Mouse (Mus musculus): ENCODE measurements around the gene Rfk. TPM values are rescaled to one million over a fixed set of nuclear protein-coding genes. Genes with fewer than 3 reads are reported as not detected.

The Rfk gene
- polyA plus RNA-seq, 1 experiment from 2014 or later: 94.3 TPM

DNA sequence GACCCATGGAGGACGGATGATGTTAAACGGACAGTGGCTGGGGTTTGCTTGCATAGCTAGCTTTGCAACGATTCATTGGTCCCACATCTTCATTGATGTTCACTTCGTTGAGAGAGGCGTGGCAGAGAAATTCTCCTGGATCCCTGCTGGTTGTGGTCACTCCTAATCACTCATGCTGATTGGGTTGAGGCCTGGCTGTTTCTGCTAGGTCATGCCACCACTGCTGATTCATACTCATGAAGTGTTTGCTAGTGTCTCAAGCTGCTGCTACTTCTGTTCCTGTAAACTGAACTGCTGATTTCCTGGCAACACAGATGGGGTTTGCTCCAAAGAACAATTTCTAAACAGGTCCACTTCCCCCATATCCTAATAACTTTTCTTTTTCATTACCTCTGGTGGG is 13.0 kb downstream of the Rfk start:
- ATAC-seq (replicated peaks; ENCODE audit: insufficient number of reproducible peaks, low FRiP score, low TSS enrichment, low read depth) (no peak), DNase-seq (ENCODE audit: low spot score) (no peak)

DNA sequence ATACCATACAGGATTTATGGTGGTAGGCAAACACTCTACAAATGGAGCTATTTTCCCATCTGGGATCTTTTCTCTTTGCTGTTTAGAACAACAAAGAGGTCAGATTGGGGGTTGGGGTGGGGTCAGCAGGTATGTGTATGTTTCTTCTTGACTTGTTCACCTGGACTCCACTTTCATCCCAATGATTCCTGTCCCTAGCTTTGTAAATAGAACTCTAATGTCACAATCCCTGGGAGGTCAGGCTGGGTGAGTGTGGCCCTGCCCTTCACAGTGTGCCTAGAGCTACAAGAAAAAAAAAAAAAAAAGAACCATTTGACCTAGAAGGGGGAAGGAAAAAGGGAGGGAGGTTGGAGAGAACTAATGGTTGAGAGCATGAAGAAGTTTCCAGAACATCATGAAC is 14.7 kb downstream of the Rfk start:
- H3K9ac ChIP-seq (replicated peaks; ENCODE audit: low read length): no peak overlapping the region
- DNase-seq (ENCODE audit: low spot score) (no peak), ATAC-seq (replicated peaks; ENCODE audit: insufficient number of reproducible peaks, low FRiP score, low TSS enrichment, low read depth) (no peak)

More for the DNA sequence above, 13.0 kb downstream of the Rfk start:
- no peaks in the 10 kb centered on the region for H3K9me3 ChIP-seq (replicated peaks; ENCODE audit: control insufficient read depth, low read length)
- H3K4me2 ChIP-seq (ENCODE audit: low read depth, low read length): no peak overlapping the region
- H3K4me3 ChIP-seq (ENCODE audit: low read depth, low read length): no peak overlapping the region
- H3K36me3 ChIP-seq (replicated peaks; ENCODE audit: control insufficient read depth, insufficient read depth, low read depth, low read length): no peaks in the 10 kb centered on the region
- no peak overlapping the region for H3K9ac ChIP-seq (replicated peaks; ENCODE audit: low read length)
- WGBS: 86% methylated on average over 5 of the region's 5 CpGs
- H3K4me1 ChIP-seq (ENCODE audit: control insufficient read depth, insufficient read depth, low read length): no peaks in the 10 kb centered on the region
- H3K27me3 ChIP-seq (ENCODE audit: control insufficient read depth, insufficient read depth, low read length): no peaks in the 10 kb centered on the region
- no peak overlapping the region for H3K27ac ChIP-seq (replicated peaks; ENCODE audit: low read depth, low read length)

DNA sequence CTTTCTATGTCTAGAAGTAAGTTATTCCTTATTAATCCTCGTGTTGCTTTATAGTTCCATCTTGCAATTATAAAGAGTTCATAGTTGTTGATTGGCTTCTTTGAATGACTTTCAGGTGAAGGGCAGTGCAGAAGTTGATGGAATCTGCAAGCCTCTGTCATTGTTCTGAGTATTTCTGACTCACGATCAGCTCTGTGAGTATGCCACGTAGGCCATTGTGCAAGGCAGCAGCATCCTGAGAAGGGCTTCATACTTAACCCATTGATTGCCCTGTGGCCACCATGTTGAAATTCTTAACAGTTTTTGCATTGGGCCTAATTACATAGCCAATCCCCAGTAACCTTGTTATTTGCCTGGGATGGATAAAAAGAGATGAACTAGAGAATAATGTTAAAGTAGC is 15.5 kb downstream of the Rfk start:
- WGBS: 68% methylated on average over 3 of the region's 3 CpGs
- H3K9ac ChIP-seq (replicated peaks; ENCODE audit: low read length): no peak overlapping the region
- no peaks in the 10 kb centered on the region for H3K4me1 ChIP-seq (ENCODE audit: control insufficient read depth, insufficient read depth, low read length)
- no peaks in the 10 kb centered on the region for H3K27me3 ChIP-seq (ENCODE audit: control insufficient read depth, insufficient read depth, low read length)
- ATAC-seq (replicated peaks; ENCODE audit: insufficient number of reproducible peaks, low FRiP score, low TSS enrichment, low read depth) (no peak), DNase-seq (ENCODE audit: low spot score) (no peak)
- H3K36me3 ChIP-seq (replicated peaks; ENCODE audit: control insufficient read depth, insufficient read depth, low read depth, low read length): no peaks in the 10 kb centered on the region
- no peak overlapping the region for H3K27ac ChIP-seq (replicated peaks; ENCODE audit: low read depth, low read length)
- H3K9me3 ChIP-seq (replicated peaks; ENCODE audit: control insufficient read depth, low read length): no peaks in the 10 kb centered on the region
- H3K4me2 ChIP-seq (ENCODE audit: low read depth, low read length): no peak overlapping the region
- no peak overlapping the region for H3K4me3 ChIP-seq (ENCODE audit: low read depth, low read length)

More for the DNA sequence above, 14.7 kb downstream of the Rfk start:
- H3K36me3 ChIP-seq (replicated peaks; ENCODE audit: control insufficient read depth, insufficient read depth, low read depth, low read length): no peaks in the 10 kb centered on the region
- H3K4me2 ChIP-seq (ENCODE audit: low read depth, low read length): no peak overlapping the region
- H3K9me3 ChIP-seq (replicated peaks; ENCODE audit: control insufficient read depth, low read length): no peaks in the 10 kb centered on the region
- H3K27me3 ChIP-seq (ENCODE audit: control insufficient read depth, insufficient read depth, low read length): no peaks in the 10 kb centered on the region
- no peak overlapping the region for H3K27ac ChIP-seq (replicated peaks; ENCODE audit: low read depth, low read length)
- no peak overlapping the region for H3K4me3 ChIP-seq (ENCODE audit: low read depth, low read length)
- no peaks in the 10 kb centered on the region for H3K4me1 ChIP-seq (ENCODE audit: control insufficient read depth, insufficient read depth, low read length)

DNA sequence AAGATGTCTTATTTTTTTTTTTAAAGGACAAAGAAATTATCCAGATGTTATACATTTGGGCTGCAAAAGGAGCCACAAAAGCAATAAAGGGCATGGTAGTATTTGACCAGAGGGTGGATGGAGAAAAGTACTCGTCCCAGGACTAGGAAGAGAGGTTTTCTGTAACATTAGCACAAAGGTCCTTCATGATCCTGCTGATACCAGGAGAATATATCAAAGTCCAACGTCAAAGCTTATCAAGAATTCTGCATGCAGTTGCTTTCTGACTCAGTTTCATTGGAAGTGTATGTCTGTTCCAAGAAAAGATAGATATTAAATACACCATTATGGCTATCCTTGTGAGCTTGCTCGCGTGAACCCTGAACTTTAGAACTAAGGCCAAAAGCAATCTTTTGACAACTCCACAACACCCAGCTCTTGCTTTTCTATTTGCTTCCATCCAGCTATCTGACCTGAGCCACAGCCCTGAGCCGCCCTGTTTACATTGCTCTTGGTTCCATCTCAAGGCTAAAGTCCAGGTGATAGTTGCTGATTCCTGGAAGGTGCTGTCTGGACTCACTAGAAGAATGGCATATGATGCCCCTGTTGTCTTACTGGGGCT is 16.7 kb downstream of the Rfk start:
- Histone ChIP-seq H3K4me3 (ENCODE audit: low read depth, low read length) (no peak overlapping the region), H3K4me1 (ENCODE audit: control insufficient read depth, insufficient read depth, low read length) (no peaks in the 10 kb centered on the region), H3K9ac (replicated peaks; ENCODE audit: low read length) (no peak overlapping the region), H3K27me3 (ENCODE audit: control insufficient read depth, insufficient read depth, low read length) (no peaks in the 10 kb centered on the region), H3K27ac (replicated peaks; ENCODE audit: low read depth, low read length) (no peak overlapping the region), H3K4me2 (ENCODE audit: low read depth, low read length) (no peak overlapping the region), H3K9me3 (replicated peaks; ENCODE audit: control insufficient read depth, low read length) (no peaks in the 10 kb centered on the region), H3K36me3 (replicated peaks; ENCODE audit: control insufficient read depth, insufficient read depth, low read depth, low read length) (no peaks in the 10 kb centered on the region)
- WGBS: 80% methylated on average over 5 of the region's 5 CpGs
- DNase-seq (ENCODE audit: low spot score) (no peak), ATAC-seq (replicated peaks; ENCODE audit: insufficient number of reproducible peaks, low FRiP score, low TSS enrichment, low read depth) (no peak)

DNA sequence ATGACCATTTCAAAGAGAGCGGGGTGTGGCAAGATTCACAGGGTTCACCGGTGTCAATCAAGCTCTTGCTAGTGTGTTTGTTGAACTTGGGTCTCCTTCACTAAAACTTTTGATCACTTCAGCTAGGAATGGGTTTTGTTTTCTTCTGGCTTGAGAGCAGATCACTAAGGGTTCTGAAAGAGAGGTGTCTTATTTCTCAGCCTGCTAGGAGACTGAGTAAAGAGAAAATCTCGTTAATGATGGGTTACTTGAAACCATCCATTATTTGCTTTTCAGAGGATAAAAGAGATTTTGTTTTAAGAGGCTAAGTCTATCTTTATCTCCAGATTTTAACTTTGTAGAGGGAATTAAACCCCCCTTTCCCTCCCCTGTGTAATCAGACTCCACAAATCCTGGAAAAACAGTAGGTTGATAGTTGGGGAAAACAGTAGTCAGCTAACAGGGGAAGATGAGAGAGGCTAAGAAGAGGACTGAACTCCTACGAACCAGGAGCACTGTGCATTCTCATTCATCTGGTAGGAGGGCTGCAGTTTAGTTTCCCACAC is 19.1 kb downstream of the Rfk start:
- Histone ChIP-seq H3K27me3 (ENCODE audit: control insufficient read depth, insufficient read depth, low read length) (no peaks in the 10 kb centered on the region), H3K27ac (replicated peaks; ENCODE audit: low read depth, low read length) (no peak overlapping the region), H3K4me3 (ENCODE audit: low read depth, low read length) (no peak overlapping the region), H3K9me3 (replicated peaks; ENCODE audit: control insufficient read depth, low read length) (no peaks in the 10 kb centered on the region), H3K4me1 (ENCODE audit: control insufficient read depth, insufficient read depth, low read length) (no peaks in the 10 kb centered on the region), H3K36me3 (replicated peaks; ENCODE audit: control insufficient read depth, insufficient read depth, low read depth, low read length) (no peaks in the 10 kb centered on the region), H3K9ac (replicated peaks; ENCODE audit: low read length) (no peak overlapping the region), H3K4me2 (ENCODE audit: low read depth, low read length) (no peak overlapping the region)
- ATAC-seq (replicated peaks; ENCODE audit: insufficient number of reproducible peaks, low FRiP score, low TSS enrichment, low read depth) (no peak), DNase-seq (ENCODE audit: low spot score) (peak; percentile 26)
- WGBS: 41% methylated on average over 4 of the region's 4 CpGs

DNA sequence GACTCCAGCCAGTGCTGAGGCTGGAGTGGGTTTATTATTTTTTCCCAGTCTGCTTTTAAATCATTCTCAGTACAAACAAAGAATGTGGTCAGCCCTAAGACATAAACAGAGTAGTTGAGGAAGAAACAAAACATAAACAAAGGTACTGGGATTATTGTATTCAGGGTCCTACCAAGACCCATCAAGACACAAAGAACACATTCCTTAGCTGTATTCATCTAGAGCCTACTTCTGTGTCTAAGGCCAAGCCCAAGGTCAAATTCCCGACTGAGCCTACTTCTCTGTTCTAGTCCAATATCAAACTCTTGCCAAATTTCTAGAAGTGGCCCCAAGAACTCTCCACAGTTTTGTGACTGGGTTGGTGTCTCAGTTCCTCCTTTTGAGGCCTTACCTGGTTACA is 24.0 kb downstream of the Rfk start:
- DNase-seq (ENCODE audit: low spot score): no peak
- Histone ChIP-seq H3K4me1 (ENCODE audit: control insufficient read depth, insufficient read depth, low read length) (no peaks in the 10 kb centered on the region), H3K4me3 (ENCODE audit: low read depth, low read length) (no peak overlapping the region), H3K4me2 (ENCODE audit: low read depth, low read length) (no peak overlapping the region), H3K27me3 (ENCODE audit: control insufficient read depth, insufficient read depth, low read length) (no peaks in the 10 kb centered on the region), H3K9ac (replicated peaks; ENCODE audit: low read length) (no peak overlapping the region), H3K27ac (replicated peaks; ENCODE audit: low read depth, low read length) (no peak overlapping the region), H3K36me3 (replicated peaks; ENCODE audit: control insufficient read depth, insufficient read depth, low read depth, low read length) (no peaks in the 10 kb centered on the region), H3K9me3 (replicated peaks; ENCODE audit: control insufficient read depth, low read length) (no peaks in the 10 kb centered on the region)
- no peak for ATAC-seq (replicated peaks; ENCODE audit: insufficient number of reproducible peaks, low FRiP score, low TSS enrichment, low read depth)
- WGBS: 68% methylated on average over 1 of the region's 1 CpGs

DNA sequence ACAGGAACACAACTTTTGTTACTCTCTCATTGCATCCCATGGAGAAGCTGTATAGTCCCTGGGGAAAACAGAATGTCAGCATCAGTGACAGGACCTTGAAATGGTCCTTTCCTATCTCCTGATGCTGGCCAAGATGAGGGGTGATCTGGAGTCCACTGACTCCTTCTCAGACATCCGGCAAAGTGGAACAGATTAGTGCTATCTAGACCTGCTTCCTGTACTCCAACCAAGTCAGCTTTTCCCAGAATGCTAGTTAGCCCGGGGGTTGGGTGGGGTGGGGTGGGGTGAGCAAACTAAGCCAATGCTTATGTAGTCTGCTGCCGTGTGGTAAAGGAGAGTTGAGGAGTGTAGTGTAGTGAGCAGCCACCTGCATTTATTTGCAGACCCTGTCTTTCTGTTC is 29.5 kb downstream of the Rfk start:
- WGBS: 64% methylated on average over 3 of the region's 3 CpGs
- Histone ChIP-seq H3K9ac (replicated peaks; ENCODE audit: low read length) (no peak overlapping the region), H3K4me1 (ENCODE audit: control insufficient read depth, insufficient read depth, low read length) (no peaks in the 10 kb centered on the region), H3K36me3 (replicated peaks; ENCODE audit: control insufficient read depth, insufficient read depth, low read depth, low read length) (no peaks in the 10 kb centered on the region), H3K4me2 (ENCODE audit: low read depth, low read length) (no peak overlapping the region), H3K27me3 (ENCODE audit: control insufficient read depth, insufficient read depth, low read length) (no peaks in the 10 kb centered on the region), H3K9me3 (replicated peaks; ENCODE audit: control insufficient read depth, low read length) (no peaks in the 10 kb centered on the region), H3K4me3 (ENCODE audit: low read depth, low read length) (no peak overlapping the region), H3K27ac (replicated peaks; ENCODE audit: low read depth, low read length) (no peak overlapping the region)
- ATAC-seq (replicated peaks; ENCODE audit: insufficient number of reproducible peaks, low FRiP score, low TSS enrichment, low read depth): no peak
- DNase-seq (ENCODE audit: low spot score): no peak

DNA sequence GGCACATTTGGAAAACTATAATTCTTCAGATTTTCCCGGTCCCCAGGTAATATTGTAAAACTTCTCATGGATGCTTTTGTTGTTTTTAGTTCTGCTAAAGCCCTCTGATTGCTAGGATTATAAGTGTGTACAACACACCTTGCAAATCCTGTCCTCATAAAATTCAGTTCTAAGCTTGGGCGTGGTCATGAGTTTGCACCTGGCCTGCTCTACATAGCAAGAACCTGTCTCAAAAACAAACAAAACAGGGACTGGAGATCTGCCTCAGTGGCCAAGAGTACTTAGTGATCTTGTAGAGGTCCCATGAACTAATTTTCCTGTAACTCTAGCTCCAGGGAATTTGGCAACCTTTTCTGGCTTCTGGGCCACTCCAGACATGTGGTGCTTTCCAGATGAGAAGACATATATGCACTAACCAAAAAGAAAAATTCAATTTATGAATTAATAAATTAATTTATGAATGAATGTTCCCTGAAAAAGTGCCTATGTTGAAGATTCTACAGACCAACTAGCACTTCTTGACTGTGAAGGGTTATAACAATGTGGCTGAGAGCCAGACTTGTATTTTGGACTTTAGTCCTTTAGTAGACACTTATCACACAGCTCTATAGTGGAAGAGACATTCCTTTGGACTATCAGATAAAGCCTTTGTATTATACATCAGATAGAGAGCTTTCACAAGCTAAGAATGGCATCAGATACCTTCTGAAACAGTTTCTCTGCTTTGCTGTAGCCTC is 34.1 kb downstream of the Rfk start:
- H3K9ac ChIP-seq (replicated peaks; ENCODE audit: low read length): no peak overlapping the region
- ATAC-seq (replicated peaks; ENCODE audit: insufficient number of reproducible peaks, low FRiP score, low TSS enrichment, low read depth): no peak
- H3K27me3 ChIP-seq (ENCODE audit: control insufficient read depth, insufficient read depth, low read length): no peaks in the 10 kb centered on the region
- no peaks in the 10 kb centered on the region for H3K9me3 ChIP-seq (replicated peaks; ENCODE audit: control insufficient read depth, low read length)
- no peak for DNase-seq (ENCODE audit: low spot score)
- H3K4me3 ChIP-seq (ENCODE audit: low read depth, low read length): no peak overlapping the region
- no peak overlapping the region for H3K27ac ChIP-seq (replicated peaks; ENCODE audit: low read depth, low read length)
- H3K36me3 ChIP-seq (replicated peaks; ENCODE audit: control insufficient read depth, insufficient read depth, low read depth, low read length): no peaks in the 10 kb centered on the region
- H3K4me1 ChIP-seq (ENCODE audit: control insufficient read depth, insufficient read depth, low read length): no peaks in the 10 kb centered on the region
- WGBS: 85% methylated on average over 2 of the region's 2 CpGs
- no peak overlapping the region for H3K4me2 ChIP-seq (ENCODE audit: low read depth, low read length)
